Mouse (Mus musculus): ENCODE results near the gene Cars.
"Not testable (repeated sequence)": the region's sequence is repeated elsewhere in the genome, so short reads cannot be mapped to it uniquely, and the experiment has no call there.

The Cars gene

GRCm38 (mm10) chr7:143599428-143600230, at the start of gene Cars:
Gene Cars, minus strand, starts transcription at chr7:143600090.
- peak; percentile 96 for DNase-seq

- DNase-seq: peak; percentile 82
These were observed 49.3 kb upstream of the Cars start, which contains the start of gene Tnfrsf22 for GRCm38 (mm10) chr7:143649034-143649768. Gene Tnfrsf22, minus strand, starts transcription at chr7:143649661.

DNA sequence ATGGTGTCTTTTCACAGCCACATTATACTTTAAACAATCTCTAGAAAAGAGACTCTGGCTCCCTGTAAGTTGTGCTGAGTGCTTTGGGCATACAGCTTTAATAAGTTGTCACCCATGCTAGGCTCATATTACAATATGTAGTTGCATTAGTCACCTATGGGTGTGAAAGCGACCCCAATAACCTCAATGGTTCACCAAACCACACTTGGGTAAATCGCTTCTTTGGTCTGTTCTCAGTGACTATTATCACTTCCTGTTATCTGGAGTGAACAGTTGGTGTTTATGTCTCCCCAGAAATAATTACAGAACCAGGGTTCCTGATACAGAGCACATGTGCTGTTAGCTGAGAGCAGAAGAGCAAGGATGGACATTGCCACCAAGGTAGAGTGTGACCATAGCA, 44.1 kb upstream of the Cars start:
- DNase-seq: not testable (repeated sequence)

- DNase-seq: no peak
These were observed 36.8 kb upstream of the Cars start for GRCm38 (mm10) chr7:143636674-143637073.

- no peak for DNase-seq
These were observed 31.6 kb upstream of the Cars start for GRCm38 (mm10) chr7:143631503-143631902.

- no peak for DNase-seq
These were observed 29.6 kb upstream of the Cars start for GRCm38 (mm10) chr7:143629501-143629900.

- DNase-seq: peak; percentile 27
These were observed 28.6 kb upstream of the Cars start, which contains the start of gene Tnfrsf26 for GRCm38 (mm10) chr7:143628540-143628939. Gene Tnfrsf26, minus strand, starts transcription at chr7:143628722.

DNA sequence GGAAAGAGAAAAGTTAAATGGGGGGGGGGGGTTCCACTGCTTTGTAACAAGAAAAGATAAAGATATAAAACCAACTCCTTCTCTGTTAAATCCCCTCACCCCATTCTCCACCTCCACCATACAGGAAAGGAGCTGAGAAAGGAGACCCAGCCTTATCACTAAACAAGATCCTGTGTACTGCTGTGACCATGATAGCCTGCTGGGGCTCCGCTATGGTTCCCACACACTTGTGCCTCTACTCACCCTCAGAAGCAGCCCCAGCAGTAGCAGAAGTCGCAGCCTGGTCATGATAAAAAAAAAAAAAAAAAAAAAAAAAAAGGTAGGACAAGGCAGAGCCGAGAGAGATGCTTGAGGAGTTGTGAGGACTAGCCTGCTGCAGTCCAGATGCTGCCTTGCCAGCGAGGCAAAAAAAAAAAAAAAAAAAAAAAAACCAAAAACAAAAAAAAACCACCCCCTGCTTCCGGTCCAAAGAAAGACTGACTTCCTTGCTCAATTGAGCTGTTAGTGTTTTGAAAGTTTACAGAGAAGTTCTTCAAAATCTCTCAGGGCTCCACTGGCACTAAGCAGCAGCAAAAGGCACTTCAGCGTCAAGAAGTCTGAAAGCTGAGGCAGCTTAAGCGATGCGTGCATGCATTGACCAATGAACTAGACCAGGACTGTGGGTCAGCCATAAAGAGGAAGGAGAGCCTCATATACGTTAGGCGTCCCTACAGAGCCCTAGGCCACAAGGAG, 27.8 kb upstream of the Cars start:
- peak; percentile 37 for DNase-seq

DNA sequence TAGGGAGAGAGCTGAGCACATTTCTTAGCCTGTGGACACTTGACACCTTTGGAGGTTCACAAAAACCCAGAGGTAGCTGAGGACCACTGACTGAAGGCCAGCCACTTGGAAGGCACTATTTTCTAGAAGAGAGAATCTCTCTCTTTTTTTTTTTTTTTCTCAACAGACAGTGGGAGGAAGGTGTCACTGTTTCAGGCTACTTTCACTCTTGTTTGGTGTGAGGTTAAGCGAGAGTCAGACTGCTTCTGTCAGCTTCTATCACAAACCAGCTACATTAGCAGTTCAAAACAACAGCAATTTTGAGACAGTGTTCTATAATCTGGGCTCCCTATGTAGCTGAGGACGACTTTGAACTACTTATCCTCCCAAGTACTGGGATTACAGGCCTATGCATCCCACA, 26.3 kb upstream of the Cars start:
- no peak for DNase-seq

GRCm38 (mm10) chr7:143625151-143625550, 25.3 kb upstream of the Cars start:
- no peak for DNase-seq

DNA sequence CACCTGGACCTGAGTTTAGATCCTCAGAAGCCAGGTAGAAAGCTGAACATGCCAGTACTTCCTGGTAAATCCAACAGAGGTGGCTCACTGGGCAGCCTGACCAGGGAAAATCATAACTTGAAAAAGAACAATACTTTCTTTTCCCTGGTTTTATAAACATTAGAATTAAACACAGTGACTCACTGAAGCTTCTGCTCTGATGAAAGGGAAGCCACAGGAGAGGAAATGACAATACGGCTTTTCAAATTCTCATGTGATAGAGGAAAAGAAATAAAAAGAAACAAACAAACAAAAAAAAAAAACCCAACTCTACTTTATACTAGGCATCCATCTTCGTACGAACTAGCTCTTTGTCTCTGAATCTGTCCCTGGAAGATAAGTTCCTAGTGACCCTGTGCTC, 24.7 kb upstream of the Cars start:
- no peak for DNase-seq

DNA sequence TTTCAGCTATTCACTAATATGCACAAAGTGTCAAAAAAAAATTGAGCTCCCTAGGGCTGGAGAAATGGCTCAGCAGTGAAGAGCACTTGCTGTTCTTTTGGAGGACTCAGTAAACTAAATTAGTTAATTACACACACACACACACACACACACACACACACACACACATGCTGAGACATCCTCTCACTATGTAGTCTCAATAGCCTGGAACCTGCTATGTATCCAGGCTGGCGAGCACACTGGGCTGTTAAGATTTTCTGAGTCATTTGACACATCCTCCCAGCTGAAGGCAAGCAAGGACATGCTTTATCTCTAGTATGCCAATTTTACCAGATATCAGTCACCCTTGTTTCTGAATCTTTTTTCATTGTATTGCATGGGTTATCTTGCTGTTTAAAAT, 21.1 kb upstream of the Cars start:
- DNase-seq: no peak

DNA sequence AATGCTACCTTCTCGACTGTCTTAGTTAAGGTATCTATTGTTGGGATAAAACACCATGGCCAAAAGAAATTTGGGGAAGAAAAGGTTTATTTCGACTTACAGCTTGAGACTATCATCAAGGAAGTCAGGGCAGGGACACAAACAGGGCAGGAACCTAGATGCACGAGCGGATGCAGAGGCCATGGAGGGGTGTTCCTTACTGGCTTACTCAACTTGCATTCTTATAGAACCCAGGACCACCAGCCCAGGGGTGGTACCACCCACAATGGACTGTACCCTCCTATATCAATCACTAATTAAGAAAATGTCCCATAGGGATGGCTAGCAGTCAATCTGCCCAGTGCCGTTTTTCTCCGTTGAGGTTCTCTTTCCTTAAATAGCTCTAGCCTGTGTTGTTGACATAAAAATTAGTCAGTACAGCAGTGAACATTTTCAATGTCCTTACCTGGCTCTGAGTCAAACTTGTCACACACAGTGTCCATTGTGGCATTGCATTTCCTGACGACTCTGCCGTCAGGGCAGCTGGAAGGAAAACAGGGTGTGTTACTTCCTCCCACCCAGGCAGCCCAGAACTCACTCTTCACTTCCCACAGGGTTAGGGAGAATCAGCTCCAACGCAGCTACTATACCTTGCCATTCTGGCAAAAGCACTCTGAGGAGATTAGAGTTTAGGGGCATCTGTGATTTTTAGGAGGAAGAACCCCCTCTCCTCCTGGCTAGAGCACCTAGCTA, 14.7 kb upstream of the Cars start:
- DNase-seq: no peak

- peak; percentile 58 for DNase-seq
These were observed 12.3 kb upstream of the Cars start for GRCm38 (mm10) chr7:143612215-143612614.

GRCm38 (mm10) chr7:143605321-143605720, 5.4 kb upstream of the Cars start:
- no peak for DNase-seq

DNA sequence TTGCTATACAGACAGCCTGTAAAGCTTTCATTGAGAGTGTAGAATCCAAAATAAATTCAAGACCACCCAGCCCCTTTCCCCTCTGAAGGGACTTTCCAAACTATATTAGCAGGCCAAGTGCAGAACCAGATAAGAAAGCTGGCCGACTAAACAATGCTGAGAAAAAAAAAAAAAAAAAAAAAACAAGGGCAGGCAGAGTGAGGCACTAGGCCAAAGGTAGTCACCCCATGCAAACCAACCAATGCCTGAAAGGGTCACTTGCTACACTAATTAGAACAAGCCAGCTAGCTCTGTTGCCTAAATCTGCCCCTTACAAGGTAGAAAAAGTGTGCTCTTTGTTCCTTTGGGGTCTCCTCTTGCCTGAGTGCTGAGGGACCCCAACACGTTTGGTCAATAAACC, 5.0 kb upstream of the Cars start:
- no peak for DNase-seq

DNA sequence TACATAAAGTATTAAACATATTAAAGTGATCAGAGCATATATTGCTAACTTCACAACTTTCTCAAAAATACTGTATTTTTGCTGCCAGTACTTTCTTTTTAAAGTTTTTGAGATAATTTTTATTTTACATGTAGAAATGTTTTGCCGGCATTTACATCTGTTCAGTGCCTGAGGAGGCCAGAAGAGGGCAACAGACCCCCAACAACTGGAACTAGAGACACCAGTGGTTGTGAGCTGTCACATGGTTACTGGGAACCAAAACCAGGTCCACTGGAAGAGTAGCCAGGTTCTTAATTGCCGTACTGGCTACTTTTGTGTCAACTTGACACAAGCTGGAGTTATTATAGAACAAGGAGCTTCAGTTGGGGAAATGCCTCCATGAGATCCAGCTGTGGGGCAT, 1.8 kb upstream of the Cars start:
- DNase-seq: no peak

- DNase-seq: no peak
These were observed 396 bp upstream of the Cars start for GRCm38 (mm10) chr7:143600231-143600740.

DNA sequence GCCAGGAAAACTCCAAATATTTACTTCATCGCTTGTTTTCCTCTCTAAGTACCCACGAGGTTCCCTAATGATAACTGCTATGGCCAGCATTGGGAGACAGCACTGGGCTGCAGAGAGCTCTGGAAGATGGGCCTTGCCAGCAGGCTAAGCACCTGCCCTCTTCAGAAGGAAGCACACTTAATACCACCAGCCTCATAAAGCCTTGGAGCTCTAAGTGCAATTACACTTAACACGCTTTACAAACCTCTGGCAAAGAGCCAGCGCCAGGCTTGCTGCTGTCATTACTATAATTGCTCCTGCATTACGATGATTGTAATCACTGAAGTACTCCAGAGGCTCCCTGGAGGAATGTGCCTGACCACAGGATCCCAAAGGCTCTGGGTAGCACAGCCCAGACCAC, 5.0 kb downstream of the Cars start:
- DNase-seq: no peak

- DNase-seq: no peak
These were observed 7.6 kb downstream of the Cars start for GRCm38 (mm10) chr7:143592255-143592654.

GRCm38 (mm10) chr7:143588006-143588405, 11.9 kb downstream of the Cars start:
- DNase-seq: no peak

GRCm38 (mm10) chr7:143587586-143587985, 12.3 kb downstream of the Cars start:
- no peak for DNase-seq

DNA sequence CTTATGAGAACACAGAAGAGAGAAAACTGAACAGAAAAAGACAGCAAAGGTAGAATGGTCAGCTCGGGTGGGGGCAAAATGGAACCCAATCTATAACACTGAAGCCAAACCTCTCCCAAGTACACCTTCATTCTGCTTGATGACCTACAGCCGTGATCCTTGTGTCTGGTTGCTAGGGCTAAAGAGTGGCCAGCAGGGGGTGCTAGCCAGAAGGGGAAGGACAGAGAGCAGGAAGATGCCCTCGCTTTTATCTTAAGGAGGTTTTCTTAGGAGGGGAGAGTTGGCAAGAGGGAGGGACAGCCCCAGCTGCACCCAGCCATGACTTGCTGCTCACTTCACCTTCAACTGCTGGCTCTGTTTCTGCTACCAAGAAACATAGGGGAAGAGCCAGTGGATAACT, 15.9 kb downstream of the Cars start:
- DNase-seq: peak; percentile 90

All from thymus, postnatal 4 days (tissue).